Mouse (Mus musculus) forebrain, embryonic 12.5 days (tissue): ENCODE measurements around the gene Snrnp27. TPM values are rescaled to one million over a fixed set of nuclear protein-coding genes. Genes with fewer than 3 reads are reported as not detected.
A peak's percentile ranks its signal among the peaks of the same experiment; 100 is the strongest.

Experiments used
- ATAC-seq: fragments of 200-750 bp; cut with Nextera tagmentation; 2 replicates; pipeline ENCODE4 v1.8.0; 2017; ENCODE audit warnings: moderate TSS enrichment; ENCODE audit not compliant: low FRiP score
- H3K27ac ChIP-seq: fragments of 300-500 bp; sonication (generic); 2 replicates; pipeline ENCODE4 v1.5.1; 2016; ENCODE audit warnings: mild to moderate bottlenecking
- H3K27me3 ChIP-seq: fragments of 300-500 bp; sonication (generic); 2 replicates; pipeline ENCODE4 v1.6.1; 2016; ENCODE audit warnings: mild to moderate bottlenecking
- H3K36me3 ChIP-seq: fragments of 300-500 bp; sonication (generic); replicated peaks from 2 replicates; pipeline ENCODE4 v1.6.1; 2016; ENCODE audit warnings: mild to moderate bottlenecking
- H3K4me1 ChIP-seq: fragments of 300-500 bp; sonication (generic); 2 replicates; pipeline ENCODE4 v1.6.1; 2016
- H3K4me2 ChIP-seq: fragments of 300-500 bp; sonication (generic); 2 replicates; pipeline ENCODE4 v1.6.1; 2016; ENCODE audit warnings: mild to moderate bottlenecking, moderate library complexity
- H3K4me3 ChIP-seq: fragments of 300-500 bp; sonication (generic); replicated peaks from 2 replicates; pipeline ENCODE4 v1.5.1; 2016; ENCODE audit warnings: mild to moderate bottlenecking
- H3K9ac ChIP-seq: fragments of 300-500 bp; sonication (generic); 2 replicates; pipeline ENCODE4 v1.6.1; 2016; ENCODE audit warnings: mild to moderate bottlenecking
- H3K9me3 ChIP-seq: fragments of 300-500 bp; sonication (generic); 2 replicates; pipeline ENCODE4 v1.6.1; 2016
- WGBS: fragments of 180-500 bp; shearing (Covaris S2); methylation state at CpG from one replicate; pipeline ENCODE4 v1.1.7; 2016; 5-methylcytosine and 5-hydroxymethylcytosine counted together
- polyA plus RNA-seq: library from polyadenylated mRNA; unstranded; fragments of >200 nt; fragmentation: Nextera tagmentation; extraction: Ambion mirVana; gene quantifications from 2 replicates; pipeline ENCODE4 v1.2.1, GENCODE M21; 2016

The Snrnp27 gene
- 136 and 139 TPM in 2 replicates for polyA plus RNA-seq

GRCm38 (mm10) chr6:86683872-86684654 is at the start of gene Snrnp27:
Snrnp27 (minus strand) TSS chr6:86684522.
- Histone ChIP-seq H3K4me1 (peaks cover 16% of the 10 kb centered on the region), H3K9ac (peak within 1 kb of the TSS; percentile 80), H3K9me3 (no peaks in the 10 kb centered on the region), H3K36me3 (peaks cover 34% of the 10 kb centered on the region), H3K4me2 (peak within 1 kb of the TSS; percentile 78), H3K27ac (no peak within 1 kb of the TSS), H3K4me3 (peak within 1 kb of the TSS; percentile 84), H3K27me3 (no peaks in the 10 kb centered on the region)
- 3% methylated on average over 36 of the region's 36 CpGs for WGBS
- ATAC-seq = peak; percentile 83

GRCm38 (mm10) chr6:86733183-86733876 is 49.0 kb upstream of the Snrnp27 start, which contains the start of gene Gmcl1:
Gmcl1 (minus strand) TSS chr6:86733383.
- Histone ChIP-seq H3K4me3 (peak within 1 kb of the TSS; percentile 95), H3K27me3 (no peaks in the 10 kb centered on the region), H3K36me3 (no peaks in the 10 kb centered on the region), H3K4me1 (peaks cover 23% of the 10 kb centered on the region), H3K4me2 (peak within 1 kb of the TSS; percentile 93), H3K9me3 (no peaks in the 10 kb centered on the region), H3K27ac (peak within 1 kb of the TSS; percentile 91), H3K9ac (peak within 1 kb of the TSS; percentile 91)
- ATAC-seq = peak; percentile 96
- under 1% methylated on average over 59 of the region's 59 CpGs for WGBS

- Histone ChIP-seq H3K4me2 (peak overlapping the region; percentile 93), H3K27ac (peak overlapping the region; percentile 91), H3K27me3 (no peaks in the 10 kb centered on the region), H3K9ac (peak overlapping the region; percentile 91), H3K4me1 (peaks cover 23% of the 10 kb centered on the region), H3K36me3 (no peaks in the 10 kb centered on the region), H3K9me3 (no peaks in the 10 kb centered on the region), H3K4me3 (peak overlapping the region; percentile 95)
- peak; percentile 72 for ATAC-seq
- WGBS = under 1% methylated on average over 62 of the region's 62 CpGs
Measured at GRCm38 (mm10) chr6:86732276-86733173, 48.2 kb upstream of the Snrnp27 start.

- Histone ChIP-seq H3K4me2 (no peak overlapping the region), H3K36me3 (peaks cover 6% of the 10 kb centered on the region; the same call in 1 of the 2 replicates), H3K27me3 (no peaks in the 10 kb centered on the region), H3K4me3 (no peak overlapping the region), H3K9me3 (no peaks in the 10 kb centered on the region), H3K27ac (no peak overlapping the region), H3K4me1 (peaks cover 17% of the 10 kb centered on the region), H3K9ac (no peak overlapping the region)
- ATAC-seq = no peak
- WGBS = 92% methylated on average over 5 of the region's 5 CpGs
Measured at GRCm38 (mm10) chr6:86728711-86729110, 44.4 kb upstream of the Snrnp27 start.

- Histone ChIP-seq H3K36me3 (peaks cover 18% of the 10 kb centered on the region), H3K4me3 (no peak overlapping the region), H3K9me3 (no peaks in the 10 kb centered on the region), H3K27ac (no peak overlapping the region), H3K4me1 (no peaks in the 10 kb centered on the region), H3K27me3 (no peaks in the 10 kb centered on the region), H3K4me2 (no peak overlapping the region), H3K9ac (no peak overlapping the region)
- no peak for ATAC-seq
- WGBS = 77% methylated on average over 3 of the region's 3 CpGs
Measured at GRCm38 (mm10) chr6:86721977-86722376, 37.7 kb upstream of the Snrnp27 start.

- H3K36me3 ChIP-seq = peaks cover 53% of the 10 kb centered on the region
- WGBS = 85% methylated on average over 4 of the region's 4 CpGs
- no peaks in the 10 kb centered on the region for H3K4me1 ChIP-seq
- H3K27ac ChIP-seq = no peak overlapping the region
- no peak for ATAC-seq
- no peaks in the 10 kb centered on the region for H3K27me3 ChIP-seq
- H3K4me3 ChIP-seq = no peak overlapping the region
- no peaks in the 10 kb centered on the region for H3K9me3 ChIP-seq
- H3K4me2 ChIP-seq = no peak overlapping the region
- no peak overlapping the region for H3K9ac ChIP-seq
Measured at GRCm38 (mm10) chr6:86708072-86708774, 23.9 kb upstream of the Snrnp27 start.

- Histone ChIP-seq H3K27me3 (no peaks in the 10 kb centered on the region), H3K27ac (no peak overlapping the region), H3K36me3 (peaks cover 79% of the 10 kb centered on the region), H3K9me3 (no peaks in the 10 kb centered on the region), H3K4me2 (no peak overlapping the region), H3K4me1 (no peaks in the 10 kb centered on the region), H3K9ac (no peak overlapping the region), H3K4me3 (no peak overlapping the region)
- 95% methylated on average over 9 of the region's 9 CpGs for WGBS
- no peak for ATAC-seq
Measured at GRCm38 (mm10) chr6:86702577-86702976, 18.3 kb upstream of the Snrnp27 start.

- 86% methylated on average over 6 of the region's 6 CpGs for WGBS
- H3K36me3 ChIP-seq = peaks cover 73% of the 10 kb centered on the region
- no peak overlapping the region for H3K27ac ChIP-seq
- no peak overlapping the region for H3K4me2 ChIP-seq
- no peak overlapping the region for H3K4me3 ChIP-seq
- H3K27me3 ChIP-seq = no peaks in the 10 kb centered on the region
- no peaks in the 10 kb centered on the region for H3K9me3 ChIP-seq
- no peaks in the 10 kb centered on the region for H3K4me1 ChIP-seq
- no peak overlapping the region for H3K9ac ChIP-seq
- ATAC-seq = no peak
Measured at GRCm38 (mm10) chr6:86697903-86698302, 13.6 kb upstream of the Snrnp27 start.

GRCm38 (mm10) chr6:86696213-86696612 is 11.9 kb upstream of the Snrnp27 start:
- 82% methylated on average over 10 of the region's 10 CpGs for WGBS
- Histone ChIP-seq H3K9me3 (no peaks in the 10 kb centered on the region), H3K36me3 (peaks cover 61% of the 10 kb centered on the region)

GRCm38 (mm10) chr6:86694465-86694864 is 10.1 kb upstream of the Snrnp27 start:
- H3K4me1 ChIP-seq = no peaks in the 10 kb centered on the region
- H3K9ac ChIP-seq = no peak overlapping the region
- no peak overlapping the region for H3K4me2 ChIP-seq
- H3K4me3 ChIP-seq = no peak overlapping the region
- H3K27ac ChIP-seq = no peak overlapping the region
- H3K27me3 ChIP-seq = no peaks in the 10 kb centered on the region
- H3K36me3 ChIP-seq = peaks cover 58% of the 10 kb centered on the region
- no peak for ATAC-seq
- no peaks in the 10 kb centered on the region for H3K9me3 ChIP-seq

More at GRCm38 (mm10) chr6:86696213-86696612, 11.9 kb upstream of the Snrnp27 start:
- H3K27me3 ChIP-seq = no peaks in the 10 kb centered on the region
- H3K4me3 ChIP-seq = no peak overlapping the region
- no peaks in the 10 kb centered on the region for H3K4me1 ChIP-seq
- no peak overlapping the region for H3K4me2 ChIP-seq
- no peak overlapping the region for H3K27ac ChIP-seq
- ATAC-seq = no peak
- no peak overlapping the region for H3K9ac ChIP-seq

- Histone ChIP-seq H3K36me3 (peaks cover 22% of the 10 kb centered on the region), H3K9ac (no peak overlapping the region), H3K27ac (no peak overlapping the region), H3K4me3 (no peak overlapping the region), H3K4me1 (peaks cover 5% of the 10 kb centered on the region; the same call in 1 of the 2 replicates), H3K9me3 (no peaks in the 10 kb centered on the region), H3K4me2 (no peak overlapping the region), H3K27me3 (no peaks in the 10 kb centered on the region)
- ATAC-seq = no peak
- WGBS = 90% methylated on average over 3 of the region's 3 CpGs
Measured at GRCm38 (mm10) chr6:86689671-86690070, 5.3 kb upstream of the Snrnp27 start.
